Mouse (Mus musculus) midbrain, embryonic 16.5 days (tissue): ENCODE measurements around the gene Shq1. TPM values are rescaled to one million over a fixed set of nuclear protein-coding genes. Genes with fewer than 3 reads are reported as not detected.

Experiments
- polyA plus RNA-seq: library from polyadenylated mRNA; unstranded; fragments of >200 nt; fragmentation: Nextera tagmentation; extraction: Ambion mirVana; gene quantifications from 2 replicates; pipeline ENCODE4 v1.2.1, GENCODE M21; 2015

Shq1 gene
- polyA plus RNA-seq, 1 experiment from 2014 or later: 9.7 TPM

Other genes with a start within 250 kb of the Shq1 start
- gene Gxylt2, start 33.6 kb upstream of the Shq1 start, polyA plus RNA-seq: 1.2 and 1.3 TPM in 2 replicates
- gene Ppp4r2, start 162.5 kb upstream of the Shq1 start, polyA plus RNA-seq: 16.2 and 19.2 TPM in 2 replicates